Mouse (Mus musculus): ENCODE data around the gene Gm20388.

DNA sequence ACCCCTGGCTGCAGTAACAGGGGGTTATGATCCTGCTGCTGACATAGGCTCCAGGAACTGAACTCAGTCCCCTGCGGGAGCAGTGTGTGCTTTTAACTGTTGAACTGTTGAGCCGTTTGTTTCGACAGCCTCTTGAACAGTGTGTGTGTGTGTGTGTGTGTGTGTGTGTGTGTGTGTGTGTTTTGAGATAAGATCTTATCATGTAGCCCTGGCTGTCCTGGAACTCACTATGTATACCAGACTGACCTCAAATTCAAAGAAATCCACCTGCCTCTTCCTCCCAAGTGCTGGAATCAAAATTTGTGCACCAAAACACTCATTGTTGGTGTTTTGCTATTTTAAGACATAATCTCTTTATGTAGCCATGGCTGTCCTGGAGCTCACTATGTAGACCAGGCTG, 3204.0 kb downstream of the Gm20388 start:
- TF ChIP-seq EP300 (IDR thresholded peaks at IDR 0.05; ENCODE audit: low read depth): no peak
- no peak for TF ChIP-seq CTCF (IDR thresholded peaks at IDR 0.05; ENCODE audit: low read depth)

All from liver, embryonic 14.5 days (tissue).